25 mouse cellular contexts compared by ENCODE assay signal in the genomic region with DNA sequence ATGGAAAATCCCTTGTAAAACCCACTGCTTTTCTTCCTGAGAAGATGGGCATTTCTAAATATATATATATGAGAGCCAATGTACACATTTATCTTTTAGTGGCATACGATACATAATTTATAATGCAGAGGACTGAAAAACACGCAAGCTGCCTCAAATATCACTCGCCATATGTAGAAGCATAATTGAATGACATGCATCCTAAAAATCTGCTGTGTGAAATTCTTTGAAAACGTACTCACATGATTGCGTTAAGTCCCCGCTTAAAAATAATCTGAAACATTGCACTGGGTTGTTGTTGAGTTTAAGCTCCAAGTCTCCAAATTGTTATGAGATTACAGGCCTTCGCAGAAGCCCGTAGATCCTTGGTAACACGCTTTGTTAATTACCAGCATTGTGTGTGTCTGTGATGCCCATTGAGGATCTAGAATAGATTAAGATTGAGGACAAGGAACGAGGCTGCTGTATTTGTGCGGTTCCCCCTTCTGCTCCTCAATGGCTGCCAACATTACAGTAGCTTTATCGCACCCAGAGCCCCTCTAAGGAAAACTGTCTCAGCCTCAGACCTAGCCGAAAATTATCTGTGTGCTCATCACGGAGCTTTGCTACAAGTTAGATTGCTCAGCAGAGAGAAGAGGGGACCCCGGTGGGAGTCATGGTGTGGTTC.
A peak's percentile ranks its signal among the peaks of the same experiment; 100 is the strongest.
DNase-seq lines count a peak whose midpoint lies in the region; ATAC-seq lines count a peak whose summit lies in the region.
"Had no signal": no experiment of that assay in that cellular context is flagged by ENCODE, and none has a peak within 500 bp of the region (broad histone marks: within the 10 kb centered on the region; RNA-seq: fewer than 3 reads in every experiment).

No protein-coding gene starts in this region.

- WGBS in forebrain, embryonic 13.5 days, result 90% methylated on average over 15 of the region's 15 CpGs
- 90% methylated on average over 15 of the region's 15 CpGs for WGBS in forebrain, embryonic 12.5 days
- WGBS in forebrain, embryonic 16.5 days, result 66% methylated on average over 15 of the region's 15 CpGs

- H3K27ac ChIP-seq in forebrain, embryonic 13.5 days, result 0 out of 2 replicates have a peak overlapping the region, but pooled peaks have one; percentile 6
- H3K27ac ChIP-seq in forebrain, embryonic 12.5 days, result no peak overlapping the region
- peak overlapping the region; percentile 52 for H3K27ac ChIP-seq in forebrain, embryonic 16.5 days (ENCODE audit: low read length)
- H3K27ac ChIP-seq: embryonic facial prominence, embryonic 12.5 days; embryonic facial prominence, embryonic 15.5 days; heart, embryonic 15.5 days; hindbrain, embryonic 10.5 days; hindbrain, embryonic 15.5 days had no signal

- ATAC-seq in forebrain, embryonic 13.5 days, result no peak
- ATAC-seq in forebrain, embryonic 12.5 days (ENCODE audit: low FRiP score), result no peak
- peak; percentile 24; the same call in 1 of the 2 replicates for ATAC-seq in frontal cortex, adult (ENCODE audit: low TSS enrichment)
- ATAC-seq in forebrain, embryonic 16.5 days, result peak; percentile 69
- ATAC-seq: activated CD4-positive, CD25-positive, alpha-beta regulatory T cell, adult 4 months; intestine, postnatal 0 days had no signal

- H3K27me3 ChIP-seq in forebrain, embryonic 13.5 days, result no peaks in the 10 kb centered on the region
- H3K27me3 ChIP-seq in forebrain, embryonic 12.5 days, result no peaks in the 10 kb centered on the region
- H3K27me3 ChIP-seq in forebrain, embryonic 16.5 days (replicated peaks; ENCODE audit: control insufficient read depth, insufficient read depth, low read length), result no peaks in the 10 kb centered on the region
- H3K27me3 ChIP-seq: embryonic facial prominence, embryonic 12.5 days; embryonic facial prominence, embryonic 15.5 days; heart, embryonic 12.5 days; heart, embryonic 15.5 days; hindbrain, embryonic 15.5 days had no signal

- H3K4me1 ChIP-seq in forebrain, embryonic 13.5 days, result no peaks in the 10 kb centered on the region
- no peaks in the 10 kb centered on the region for H3K4me1 ChIP-seq in forebrain, embryonic 12.5 days
- H3K4me1 ChIP-seq in forebrain, embryonic 16.5 days (replicated peaks; ENCODE audit: control insufficient read depth, insufficient read depth, low read length), result peaks cover 3% of the 10 kb centered on the region; the same call in 1 of the 2 replicates
- H3K4me1 ChIP-seq: embryonic facial prominence, embryonic 12.5 days; embryonic facial prominence, embryonic 15.5 days; hindbrain, embryonic 10.5 days; hindbrain, embryonic 15.5 days had no signal

- no peak overlapping the region for H3K4me3 ChIP-seq in forebrain, embryonic 13.5 days
- H3K4me3 ChIP-seq in forebrain, embryonic 12.5 days (replicated peaks), result no peak overlapping the region
- H3K4me3 ChIP-seq in forebrain, embryonic 16.5 days (replicated peaks; ENCODE audit: low read length), result no peak overlapping the region
- H3K4me3 ChIP-seq: embryonic facial prominence, embryonic 12.5 days; embryonic facial prominence, embryonic 15.5 days; heart, embryonic 12.5 days; heart, embryonic 15.5 days; hindbrain, embryonic 10.5 days; hindbrain, embryonic 15.5 days had no signal

- peaks cover 7% of the 10 kb centered on the region; the same call in 1 of the 2 replicates for H3K9me3 ChIP-seq in forebrain, embryonic 13.5 days (replicated peaks)
- H3K9me3 ChIP-seq in forebrain, embryonic 12.5 days, result 0 out of 2 replicates have a peak, but pooled peaks cover 5% of the 10 kb centered on the region
- 0 out of 2 replicates have a peak, but pooled peaks cover 2% of the 10 kb centered on the region for H3K9me3 ChIP-seq in forebrain, embryonic 16.5 days (ENCODE audit: control insufficient read depth, low read length)
- H3K9me3 ChIP-seq: embryonic facial prominence, embryonic 15.5 days; hindbrain, embryonic 15.5 days had no signal

- no peaks in the 10 kb centered on the region for H3K36me3 ChIP-seq in forebrain, embryonic 13.5 days (ENCODE audit: poor library complexity, severe bottlenecking)
- H3K36me3 ChIP-seq in forebrain, embryonic 12.5 days (replicated peaks), result no peaks in the 10 kb centered on the region
- no peaks in the 10 kb centered on the region for H3K36me3 ChIP-seq in forebrain, embryonic 16.5 days (ENCODE audit: control insufficient read depth, insufficient read depth)
- H3K36me3 ChIP-seq: embryonic facial prominence, embryonic 12.5 days; embryonic facial prominence, embryonic 15.5 days; heart, embryonic 15.5 days; hindbrain, embryonic 10.5 days; hindbrain, embryonic 15.5 days had no signal

- H3K9ac ChIP-seq in forebrain, embryonic 13.5 days, result no peak overlapping the region
- H3K9ac ChIP-seq in forebrain, embryonic 12.5 days, result no peak overlapping the region
- no peak overlapping the region for H3K9ac ChIP-seq in forebrain, embryonic 16.5 days (replicated peaks; ENCODE audit: low read depth, low read length)
- H3K9ac ChIP-seq: embryonic facial prominence, embryonic 12.5 days; embryonic facial prominence, embryonic 15.5 days; heart, embryonic 12.5 days; heart, embryonic 15.5 days; hindbrain, embryonic 15.5 days had no signal

- no peak overlapping the region for H3K4me2 ChIP-seq in forebrain, embryonic 13.5 days
- H3K4me2 ChIP-seq in forebrain, embryonic 12.5 days, result no peak overlapping the region
- H3K4me2 ChIP-seq in forebrain, embryonic 16.5 days (ENCODE audit: low read length), result no peak overlapping the region
- H3K4me2 ChIP-seq: embryonic facial prominence, embryonic 12.5 days; embryonic facial prominence, embryonic 15.5 days; heart, embryonic 12.5 days; heart, embryonic 15.5 days; hindbrain, embryonic 15.5 days had no signal

- no peak for DNase-seq in frontal cortex, postnatal 25 days (ENCODE audit: low spot score in 2 of 2)
- DNase-seq in left cerebral cortex, adult 18-20 months (ENCODE audit: low spot score in 2 of 2), result no peak
- DNase-seq: adrenal gland, adult 8-10 months; adrenal gland, postnatal 25 days; cerebellum, adult 11 months; cerebellum, adult 2 months; cerebellum, adult 9-11 months; cerebellum, postnatal 25 days; gastrocnemius, postnatal 25 days; heart, adult 18-20 months; heart, postnatal 10 days; heart, postnatal 36 days; kidney, adult 2 months had no signal

Comparison
In these comparisons a context has a peak if more than half of its experiments do, and no peak if none do; other contexts are left out.
1. ATAC-seq: peak in frontal cortex, adult (single experiment) and forebrain, embryonic 16.5 days (single experiment); none in forebrain, embryonic 13.5 days (single experiment) and forebrain, embryonic 12.5 days (single experiment).